Mouse (Mus musculus) ovary, adult 18-20 months (tissue): ENCODE measurements around the gene Klrb1f.
"Not testable (repeated sequence)": the region's sequence is repeated elsewhere in the genome, so short reads cannot be mapped to it uniquely, and the experiment has no call there.

ENCODE experiments used
- DNase-seq: peaks from one replicate; pipeline ENCODE4 v3.0.0; 2022; ENCODE audit warnings: low spot score, mixed read lengths

Klrb1f gene

GRCm38 (mm10) chr6:129048857-129049473 lies 3.3 kb downstream of the Klrb1f start:
- DNase-seq: peak; percentile 49

GRCm38 (mm10) chr6:129049596-129050251 lies 4.0 kb downstream of the Klrb1f start:
- no peak for DNase-seq

GRCm38 (mm10) chr6:129051086-129051485 lies 5.4 kb downstream of the Klrb1f start:
- no peak for DNase-seq

- DNase-seq: no peak
Observed at GRCm38 (mm10) chr6:129051731-129052130, 6.0 kb downstream of the Klrb1f start.

- DNase-seq: no peak
Observed at GRCm38 (mm10) chr6:129056237-129056636, 10.5 kb downstream of the Klrb1f start.

- DNase-seq: no peak
Observed at GRCm38 (mm10) chr6:129058013-129058412, 12.3 kb downstream of the Klrb1f start.

- DNase-seq: no peak
Observed at GRCm38 (mm10) chr6:129065407-129065806, 19.7 kb downstream of the Klrb1f start.

GRCm38 (mm10) chr6:129065857-129066256 lies 20.2 kb downstream of the Klrb1f start:
- no peak for DNase-seq

- no peak for DNase-seq
Observed at GRCm38 (mm10) chr6:129066530-129066929, 20.8 kb downstream of the Klrb1f start.

GRCm38 (mm10) chr6:129066986-129067385 lies 21.3 kb downstream of the Klrb1f start:
- DNase-seq: no peak

- DNase-seq: no peak
Observed at GRCm38 (mm10) chr6:129085098-129085497, 39.4 kb downstream of the Klrb1f start.

- not testable (repeated sequence) for DNase-seq
Observed at GRCm38 (mm10) chr6:129086031-129086430, 40.3 kb downstream of the Klrb1f start.

- DNase-seq: no peak
Observed at GRCm38 (mm10) chr6:129088161-129088560, 42.5 kb downstream of the Klrb1f start.

- DNase-seq: not testable (repeated sequence)
Observed at GRCm38 (mm10) chr6:129088596-129088995, 42.9 kb downstream of the Klrb1f start.

GRCm38 (mm10) chr6:129095166-129095565 lies 49.5 kb downstream of the Klrb1f start:
- no peak for DNase-seq

GRCm38 (mm10) chr6:129097929-129098328 lies 52.2 kb downstream of the Klrb1f start:
- DNase-seq: no peak

- not testable (repeated sequence) for DNase-seq
Observed at GRCm38 (mm10) chr6:129100794-129101193, 55.1 kb downstream of the Klrb1f start, which contains the start of gene Clec2e. Gene Clec2e (minus strand): TSS chr6:129100913.

GRCm38 (mm10) chr6:129101604-129102003 lies 55.9 kb downstream of the Klrb1f start:
- DNase-seq: no peak

- DNase-seq: no peak
Observed at GRCm38 (mm10) chr6:129102858-129103555, 57.3 kb downstream of the Klrb1f start.
